ENCODE assay signal across 28 mouse cellular contexts in genomic region chr5:96603974-96604769, GRCm38 (mm10).
DNase-seq lines count a peak whose midpoint lies in the region; ATAC-seq and TF ChIP-seq lines count a peak whose summit lies in the region.
"Had no signal": no experiment of that assay in that cellular context is flagged by ENCODE, and none has a peak within 500 bp of the region (broad histone marks: within the 10 kb centered on the region; RNA-seq: fewer than 3 reads in every experiment).

No protein-coding gene starts in this region.

- H3K9me3 ChIP-seq in hindbrain, embryonic 16.5 days (ENCODE audit: control insufficient read depth, low read length), result no peaks in the 10 kb centered on the region
- no peaks in the 10 kb centered on the region for H3K9me3 ChIP-seq in midbrain, embryonic 15.5 days
- no peaks in the 10 kb centered on the region for H3K9me3 ChIP-seq in heart, embryonic 10.5 days
- H3K9me3 ChIP-seq: forebrain, embryonic 15.5 days; heart, embryonic 13.5 days; liver, embryonic 12.5 days; neural tube, embryonic 15.5 days had no signal

- 56% methylated on average over 7 of the region's 7 CpGs for WGBS in hindbrain, embryonic 16.5 days
- WGBS in midbrain, embryonic 15.5 days, result 54% methylated on average over 7 of the region's 7 CpGs
- 83% methylated on average over 7 of the region's 7 CpGs for WGBS in heart, embryonic 10.5 days

- ATAC-seq in hindbrain, embryonic 16.5 days, result peak; percentile 76
- ATAC-seq in midbrain, embryonic 15.5 days (replicated peaks), result peak; percentile 71
- ATAC-seq: CD4-positive, CD25-positive, alpha-beta regulatory T cell, adult 4 months; forebrain, embryonic 15.5 days; intestine, embryonic 16.5 days; liver, embryonic 12.5 days; liver, postnatal 0 days had no signal

- no peak for TF ChIP-seq POLR2A in brain, embryonic 14.5 days (IDR thresholded peaks at IDR 0.05; ENCODE audit: borderline replicate concordance, extremely low read depth, insufficient read depth, insufficient read length, poor library complexity, severe bottlenecking)

- H3K9ac ChIP-seq in hindbrain, embryonic 16.5 days (ENCODE audit: low read depth, low read length), result no peak overlapping the region
- H3K9ac ChIP-seq in midbrain, embryonic 15.5 days, result no peak overlapping the region
- H3K9ac ChIP-seq: forebrain, embryonic 15.5 days; heart, embryonic 13.5 days; liver, embryonic 12.5 days; liver, postnatal 0 days; neural tube, embryonic 15.5 days had no signal

- H3K4me3 ChIP-seq in hindbrain, embryonic 16.5 days (ENCODE audit: low read length), result no peak overlapping the region
- no peak overlapping the region for H3K4me3 ChIP-seq in midbrain, embryonic 15.5 days
- H3K4me3 ChIP-seq in heart, embryonic 10.5 days, result no peak overlapping the region
- H3K4me3 ChIP-seq: forebrain, embryonic 15.5 days; gastrocnemius, adult 2 months; heart, embryonic 13.5 days; liver, embryonic 12.5 days; megakaryocyte, embryonic 14.5 days; neural tube, embryonic 15.5 days had no signal

- no peak overlapping the region for H3K27ac ChIP-seq in hindbrain, embryonic 16.5 days (ENCODE audit: low read depth, low read length)
- no peak overlapping the region for H3K27ac ChIP-seq in midbrain, embryonic 15.5 days
- no peak overlapping the region for H3K27ac ChIP-seq in heart, embryonic 10.5 days
- H3K27ac ChIP-seq: forebrain, embryonic 15.5 days; gastrocnemius, adult 2 months; heart, embryonic 13.5 days; liver, embryonic 12.5 days; neural tube, embryonic 15.5 days had no signal

- peak; percentile 28 for DNase-seq in left cerebral cortex, adult 11 months (ENCODE audit: low spot score)
- DNase-seq in left cerebral cortex, postnatal 4 days, result no peak
- peak; percentile 68 for DNase-seq in brain, embryonic 14.5 days (ENCODE audit: low read depth)
- no peak for DNase-seq in heart, embryonic 10.5 days (ENCODE audit: low spot score)
- DNase-seq in cerebellum, adult 8-10 months, result no peak
- DNase-seq: adrenal gland, postnatal 25 days; cerebellum, adult 2 months; cerebellum, postnatal 25 days; gastrocnemius, adult 2 months; gastrocnemius, postnatal 36 days; heart, adult 18-20 months; heart, postnatal 10 days; kidney, adult 8-10 months; kidney, postnatal 14 days; liver, postnatal 0 days; lung, postnatal 4 days; retina, postnatal 1 day; thymus, adult 2 months; thymus, postnatal 36 days had no signal

- TF ChIP-seq CTCF in brain, embryonic 14.5 days (IDR thresholded peaks at IDR 0.05; ENCODE audit: borderline replicate concordance, extremely low read depth, insufficient read depth, insufficient read length), result no peak

- H3K4me1 ChIP-seq in hindbrain, embryonic 16.5 days (ENCODE audit: control insufficient read depth, insufficient read depth, low read depth, low read length), result no peaks in the 10 kb centered on the region
- no peaks in the 10 kb centered on the region for H3K4me1 ChIP-seq in midbrain, embryonic 15.5 days
- H3K4me1 ChIP-seq in heart, embryonic 10.5 days, result no peaks in the 10 kb centered on the region
- H3K4me1 ChIP-seq: forebrain, embryonic 15.5 days; heart, embryonic 13.5 days; liver, embryonic 12.5 days; megakaryocyte, embryonic 14.5 days; neural tube, embryonic 15.5 days had no signal

- no peak overlapping the region for H3K4me2 ChIP-seq in hindbrain, embryonic 16.5 days (ENCODE audit: low read length)
- no peak overlapping the region for H3K4me2 ChIP-seq in midbrain, embryonic 15.5 days
- H3K4me2 ChIP-seq: forebrain, embryonic 15.5 days; heart, embryonic 13.5 days; liver, embryonic 12.5 days; neural tube, embryonic 15.5 days had no signal

- no peaks in the 10 kb centered on the region for H3K27me3 ChIP-seq in hindbrain, embryonic 16.5 days (replicated peaks; ENCODE audit: control insufficient read depth, insufficient read depth, low read length)
- H3K27me3 ChIP-seq in midbrain, embryonic 15.5 days (replicated peaks), result no peaks in the 10 kb centered on the region
- no peaks in the 10 kb centered on the region for H3K27me3 ChIP-seq in heart, embryonic 10.5 days (ENCODE audit: insufficient read depth, poor library complexity, severe bottlenecking)
- H3K27me3 ChIP-seq: forebrain, embryonic 15.5 days; heart, embryonic 13.5 days; liver, embryonic 12.5 days; megakaryocyte, embryonic 14.5 days; neural tube, embryonic 15.5 days had no signal

- no peaks in the 10 kb centered on the region for H3K36me3 ChIP-seq in hindbrain, embryonic 16.5 days (ENCODE audit: control insufficient read depth, insufficient read depth, low read length)
- H3K36me3 ChIP-seq in midbrain, embryonic 15.5 days (replicated peaks), result no peaks in the 10 kb centered on the region
- H3K36me3 ChIP-seq in heart, embryonic 10.5 days, result peaks cover 20% of the 10 kb centered on the region; the same call in 1 of the 2 replicates
- H3K36me3 ChIP-seq: forebrain, embryonic 15.5 days; liver, embryonic 12.5 days; neural tube, embryonic 15.5 days had no signal

- intact Hi-C loops in left cerebral cortex, postnatal 4 days (cut with DNase I), result no loop called here

Comparison
In these comparisons a context has a peak if more than half of its experiments do, and no peak if none do; other contexts are left out.
1. DNase-seq: peak in left cerebral cortex, adult 11 months (single experiment) and brain, embryonic 14.5 days (single experiment); none in left cerebral cortex, postnatal 4 days (single experiment), heart, embryonic 10.5 days (single experiment) and cerebellum, adult 8-10 months (single experiment).